Mouse (Mus musculus): ENCODE data around the gene Atp2b2. TPM values are rescaled to one million over a fixed set of nuclear protein-coding genes. Genes with fewer than 3 reads are reported as not detected.

Gene Atp2b2
- total RNA-seq, 1 experiment = 0.67 TPM

- DNase-seq (ENCODE audit: low read depth, low spot score) = no peak
- no peaks in the 10 kb centered on the region for H3K36me3 ChIP-seq (ENCODE audit: control insufficient read depth, insufficient read depth, low read length, poor library complexity, severe bottlenecking)
- no peak overlapping the region for H3K4me3 ChIP-seq (ENCODE audit: insufficient read depth in 1 of 2, low read depth in 1 of 2, low read length in 2 of 2, poor library complexity in 1 of 2, severe bottlenecking in 1 of 2)
- H3K4me1 ChIP-seq (ENCODE audit: control insufficient read depth in 2 of 2, insufficient read depth in 2 of 2, low read length in 2 of 2, poor library complexity in 1 of 2) = no peaks in the 10 kb centered on the region
- H3K9ac ChIP-seq (ENCODE audit: insufficient read depth, low read depth, low read length, poor library complexity, severe bottlenecking) = no peak overlapping the region
- in situ Hi-C loops (cut with MboI; ENCODE audit: low sequenced_read_pairs in 2 of 2, unreplicated experiment in 2 of 2) = no loop called here
- no peaks in the 10 kb centered on the region for H3K9me3 ChIP-seq (ENCODE audit: control insufficient read depth, insufficient read depth, low read depth, low read length)
- no peak overlapping the region for H3K27ac ChIP-seq (ENCODE audit: insufficient read depth, low read depth, low read length, poor library complexity, severe bottlenecking)
- TF ChIP-seq MAFK (IDR thresholded peaks at IDR 0.05; ENCODE audit: insufficient read depth, low read depth, low read length) (no peak), ZC3H11A (IDR thresholded peaks at IDR 0.05; ENCODE audit: borderline replicate concordance, low read depth, low read length) (no peak), ZNF384 (IDR thresholded peaks at IDR 0.05; ENCODE audit: low read depth, low read length) (no peak), CHD2 (IDR thresholded peaks at IDR 0.05; ENCODE audit: low read depth, low read length) (no peak), HCFC1 (IDR thresholded peaks at IDR 0.05; ENCODE audit: borderline replicate concordance, insufficient read depth, low read length) (no peak)
These were observed 192.6 kb downstream of the Atp2b2 start for GRCm38 (mm10) chr6:113849819-113850218.

- Histone ChIP-seq H3K4me1 (ENCODE audit: control insufficient read depth in 2 of 2, insufficient read depth in 2 of 2, low read length in 2 of 2, poor library complexity in 1 of 2) (no peaks in the 10 kb centered on the region), H3K4me3 (ENCODE audit: insufficient read depth in 1 of 2, low read depth in 1 of 2, low read length in 2 of 2, poor library complexity in 1 of 2, severe bottlenecking in 1 of 2) (no peak overlapping the region), H3K36me3 (ENCODE audit: control insufficient read depth, insufficient read depth, low read length, poor library complexity, severe bottlenecking) (no peaks in the 10 kb centered on the region), H3K27ac (ENCODE audit: insufficient read depth, low read depth, low read length, poor library complexity, severe bottlenecking) (no peak overlapping the region), H3K9me3 (ENCODE audit: control insufficient read depth, insufficient read depth, low read depth, low read length) (no peaks in the 10 kb centered on the region), H3K9ac (ENCODE audit: insufficient read depth, low read depth, low read length, poor library complexity, severe bottlenecking) (no peak overlapping the region)
- TF ChIP-seq ZC3H11A (IDR thresholded peaks at IDR 0.05; ENCODE audit: borderline replicate concordance, low read depth, low read length) = no peak
- no peak for TF ChIP-seq CHD2 (IDR thresholded peaks at IDR 0.05; ENCODE audit: low read depth, low read length)
- in situ Hi-C loops (cut with MboI; ENCODE audit: low sequenced_read_pairs in 2 of 2, unreplicated experiment in 2 of 2) = no loop called here
- no peak for DNase-seq (ENCODE audit: low read depth, low spot score)
These were observed 193.8 kb downstream of the Atp2b2 start for GRCm38 (mm10) chr6:113848655-113849054.

GRCm38 (mm10) chr6:113847092-113847491 lies 195.3 kb downstream of the Atp2b2 start:
- Histone ChIP-seq H3K4me3 (ENCODE audit: insufficient read depth in 1 of 2, low read depth in 1 of 2, low read length in 2 of 2, poor library complexity in 1 of 2, severe bottlenecking in 1 of 2) (no peak overlapping the region), H3K27ac (ENCODE audit: insufficient read depth, low read depth, low read length, poor library complexity, severe bottlenecking) (no peak overlapping the region), H3K36me3 (ENCODE audit: control insufficient read depth, insufficient read depth, low read length, poor library complexity, severe bottlenecking) (no peaks in the 10 kb centered on the region), H3K4me1 (ENCODE audit: control insufficient read depth in 2 of 2, insufficient read depth in 2 of 2, low read length in 2 of 2, poor library complexity in 1 of 2) (no peaks in the 10 kb centered on the region), H3K9ac (ENCODE audit: insufficient read depth, low read depth, low read length, poor library complexity, severe bottlenecking) (no peak overlapping the region), H3K9me3 (ENCODE audit: control insufficient read depth, insufficient read depth, low read depth, low read length) (no peaks in the 10 kb centered on the region)
- no peak for DNase-seq (ENCODE audit: low read depth, low spot score)
- TF ChIP-seq ZC3H11A (IDR thresholded peaks at IDR 0.05; ENCODE audit: borderline replicate concordance, low read depth, low read length) (no peak), ZNF384 (IDR thresholded peaks at IDR 0.05; ENCODE audit: low read depth, low read length) (no peak), CHD2 (IDR thresholded peaks at IDR 0.05; ENCODE audit: low read depth, low read length) (no peak)
- in situ Hi-C loops (cut with MboI; ENCODE audit: low sequenced_read_pairs in 2 of 2, unreplicated experiment in 2 of 2) = no loop called here

GRCm38 (mm10) chr6:113843248-113843647 lies 199.2 kb downstream of the Atp2b2 start:
- Histone ChIP-seq H3K27ac (ENCODE audit: insufficient read depth, low read depth, low read length, poor library complexity, severe bottlenecking) (no peak overlapping the region), H3K36me3 (ENCODE audit: control insufficient read depth, insufficient read depth, low read length, poor library complexity, severe bottlenecking) (no peaks in the 10 kb centered on the region), H3K9me3 (ENCODE audit: control insufficient read depth, insufficient read depth, low read depth, low read length) (no peaks in the 10 kb centered on the region), H3K4me1 (ENCODE audit: control insufficient read depth in 2 of 2, insufficient read depth in 2 of 2, low read length in 2 of 2, poor library complexity in 1 of 2) (no peaks in the 10 kb centered on the region), H3K9ac (ENCODE audit: insufficient read depth, low read depth, low read length, poor library complexity, severe bottlenecking) (no peak overlapping the region), H3K4me3 (ENCODE audit: insufficient read depth in 1 of 2, low read depth in 1 of 2, low read length in 2 of 2, poor library complexity in 1 of 2, severe bottlenecking in 1 of 2) (no peak overlapping the region)
- in situ Hi-C loops (cut with MboI; ENCODE audit: low sequenced_read_pairs in 2 of 2, unreplicated experiment in 2 of 2) = no loop called here
- TF ChIP-seq ZC3H11A (IDR thresholded peaks at IDR 0.05; ENCODE audit: borderline replicate concordance, low read depth, low read length) = no peak
- TF ChIP-seq HCFC1 (IDR thresholded peaks at IDR 0.05; ENCODE audit: borderline replicate concordance, insufficient read depth, low read length) = no peak
- no peak for TF ChIP-seq CHD2 (IDR thresholded peaks at IDR 0.05; ENCODE audit: low read depth, low read length)
- no peak for TF ChIP-seq MAFK (IDR thresholded peaks at IDR 0.05; ENCODE audit: insufficient read depth, low read depth, low read length)
- no peak for TF ChIP-seq ZNF384 (IDR thresholded peaks at IDR 0.05; ENCODE audit: low read depth, low read length)
- DNase-seq (ENCODE audit: low read depth, low spot score) = peak; percentile 17

- no peak for DNase-seq (ENCODE audit: low read depth, low spot score)
- in situ Hi-C loops (cut with MboI; ENCODE audit: low sequenced_read_pairs in 2 of 2, unreplicated experiment in 2 of 2) = no loop called here
- no peak for TF ChIP-seq ZNF384 (IDR thresholded peaks at IDR 0.05; ENCODE audit: low read depth, low read length)
- H3K4me1 ChIP-seq (ENCODE audit: control insufficient read depth in 2 of 2, insufficient read depth in 2 of 2, low read length in 2 of 2, poor library complexity in 1 of 2) = no peaks in the 10 kb centered on the region
- H3K4me3 ChIP-seq (ENCODE audit: insufficient read depth in 1 of 2, low read depth in 1 of 2, low read length in 2 of 2, poor library complexity in 1 of 2, severe bottlenecking in 1 of 2) = no peak overlapping the region
- no peaks in the 10 kb centered on the region for H3K36me3 ChIP-seq (ENCODE audit: control insufficient read depth, insufficient read depth, low read length, poor library complexity, severe bottlenecking)
- H3K9ac ChIP-seq (ENCODE audit: insufficient read depth, low read depth, low read length, poor library complexity, severe bottlenecking) = no peak overlapping the region
- H3K27ac ChIP-seq (ENCODE audit: insufficient read depth, low read depth, low read length, poor library complexity, severe bottlenecking) = no peak overlapping the region
- H3K9me3 ChIP-seq (ENCODE audit: control insufficient read depth, insufficient read depth, low read depth, low read length) = no peaks in the 10 kb centered on the region
These were observed 203.9 kb downstream of the Atp2b2 start for GRCm38 (mm10) chr6:113838493-113838892.
